Mouse (Mus musculus) heart, adult 2 months (tissue): Measurements from ENCODE around the gene Olfr68.

Experiments
- CTCF ChIP-seq: fragments of 200-600 bp; IDR thresholded peaks from 2 replicates; pipeline ENCODE4 v1.8.1; 2022; ENCODE audit warnings: antibody characterized with exemption, mild to moderate bottlenecking, moderate library complexity
- POLR2A ChIP-seq: fragments of 200-500 bp; IDR thresholded peaks from 2 replicates; pipeline ENCODE4 v1.6.1; 2011; ENCODE audit warnings: mild to moderate bottlenecking, low read depth, low read length, control low read depth; ENCODE audit not compliant: insufficient read depth

- TF ChIP-seq CTCF, result peak; percentile 74
- TF ChIP-seq POLR2A, result no peak
Measured at GRCm38 (mm10) chr7:103806856-103807255, 27.4 kb upstream of the Olfr68 start.
